In genomic region chr13:73069840-73070530, GRCm38 (mm10) we compare ENCODE assay signal across 12 mouse cellular contexts.
DNase-seq lines count a peak whose midpoint lies in the region; ATAC-seq and TF ChIP-seq lines count a peak whose summit lies in the region.
"Had no signal": no experiment of that assay in that cellular context is flagged by ENCODE, and none has a peak within 500 bp of the region (broad histone marks: within the 10 kb centered on the region; RNA-seq: fewer than 3 reads in every experiment).

No protein-coding gene starts in this region.

- H3K36me3 ChIP-seq in lung, embryonic 15.5 days = no peaks in the 10 kb centered on the region
- H3K36me3 ChIP-seq in embryonic facial prominence, embryonic 11.5 days (replicated peaks; ENCODE audit: control insufficient read depth, insufficient read depth, low read depth, low read length) = no peaks in the 10 kb centered on the region
- H3K36me3 ChIP-seq in hindbrain, postnatal 0 days (ENCODE audit: insufficient read depth, low read length) = no peaks in the 10 kb centered on the region
- H3K36me3 ChIP-seq in neural tube, embryonic 12.5 days = no peaks in the 10 kb centered on the region
- H3K36me3 ChIP-seq: liver, embryonic 15.5 days had no signal

- no peaks in the 10 kb centered on the region; the same call in 1 of the 2 replicates for H3K27me3 ChIP-seq in lung, embryonic 15.5 days
- H3K27me3 ChIP-seq in embryonic facial prominence, embryonic 11.5 days (ENCODE audit: control insufficient read depth, insufficient read depth, low read length) = no peaks in the 10 kb centered on the region
- no peaks in the 10 kb centered on the region for H3K27me3 ChIP-seq in hindbrain, postnatal 0 days (ENCODE audit: insufficient read depth, low read length)
- H3K27me3 ChIP-seq in neural tube, embryonic 12.5 days (replicated peaks) = peaks cover 31% of the 10 kb centered on the region
- H3K27me3 ChIP-seq: liver, embryonic 15.5 days had no signal

- ATAC-seq in lung, embryonic 15.5 days (ENCODE audit: borderline replicate concordance, extremely low read depth, low FRiP score, low TSS enrichment) = no peak
- 0 out of 2 replicates have a peak, but pooled peaks have one; percentile 37 for ATAC-seq in embryonic facial prominence, embryonic 11.5 days (replicated peaks; ENCODE audit: insufficient number of reproducible peaks, low FRiP score, low TSS enrichment, low read depth)
- ATAC-seq in hindbrain, postnatal 0 days = peak; percentile 67
- ATAC-seq in neural tube, embryonic 12.5 days (ENCODE audit: low FRiP score, low read depth) = peak; percentile 74
- no peak for ATAC-seq in megakaryocyte progenitor cell, adult 5-6 weeks (replicated peaks; ENCODE audit: poor library complexity)
- no peak for ATAC-seq in granulocyte monocyte progenitor cell, adult 5-6 weeks (replicated peaks; ENCODE audit: poor library complexity, severe bottlenecking)

- no peak for DNase-seq in lung, postnatal 4 days
- no peak for DNase-seq in embryonic facial prominence, embryonic 11.5 days (ENCODE audit: low spot score)
- DNase-seq in hindbrain, postnatal 0 days (ENCODE audit: low spot score) = peak; percentile 64
- DNase-seq in urinary bladder, postnatal 36 days (ENCODE audit: low spot score in 2 of 2) = no peak
- DNase-seq: gastrocnemius, postnatal 10 days; heart, postnatal 10 days; thymus, postnatal 25 days had no signal

- 10% methylated on average over 13 of the region's 13 CpGs for WGBS in lung, embryonic 15.5 days
- WGBS in embryonic facial prominence, embryonic 11.5 days = 68% methylated on average over 13 of the region's 13 CpGs
- WGBS in hindbrain, postnatal 0 days = 22% methylated on average over 13 of the region's 13 CpGs
- 9% methylated on average over 13 of the region's 13 CpGs for WGBS in neural tube, embryonic 12.5 days

- peak overlapping the region; percentile 33; the same call in 1 of the 2 replicates for H3K27ac ChIP-seq in lung, embryonic 15.5 days
- no peak overlapping the region for H3K27ac ChIP-seq in embryonic facial prominence, embryonic 11.5 days (replicated peaks; ENCODE audit: low read depth, low read length)
- 0 out of 2 replicates have a peak overlapping the region, but pooled peaks have one; percentile 37 for H3K27ac ChIP-seq in hindbrain, postnatal 0 days
- H3K27ac ChIP-seq in neural tube, embryonic 12.5 days = no peak overlapping the region
- H3K27ac ChIP-seq: liver, embryonic 15.5 days had no signal

- no peak for TF ChIP-seq CTCF in hindbrain, postnatal 0 days (IDR thresholded peaks at IDR 0.05; ENCODE audit: low read depth)

- no peak overlapping the region for H3K4me3 ChIP-seq in lung, embryonic 15.5 days
- H3K4me3 ChIP-seq in embryonic facial prominence, embryonic 11.5 days (ENCODE audit: low read depth, low read length) = no peak overlapping the region
- no peak overlapping the region for H3K4me3 ChIP-seq in hindbrain, postnatal 0 days (ENCODE audit: low read length)
- no peak overlapping the region for H3K4me3 ChIP-seq in neural tube, embryonic 12.5 days
- H3K4me3 ChIP-seq: liver, embryonic 15.5 days had no signal

- no peak overlapping the region for H3K4me2 ChIP-seq in lung, embryonic 15.5 days
- H3K4me2 ChIP-seq in embryonic facial prominence, embryonic 11.5 days (ENCODE audit: low read depth, low read length) = no peak overlapping the region
- no peak overlapping the region for H3K4me2 ChIP-seq in hindbrain, postnatal 0 days (ENCODE audit: low read depth, low read length)
- peak overlapping the region; percentile 38 for H3K4me2 ChIP-seq in neural tube, embryonic 12.5 days (replicated peaks)
- H3K4me2 ChIP-seq: liver, embryonic 15.5 days had no signal

- peaks cover 22% of the 10 kb centered on the region; the same call in 1 of the 2 replicates for H3K4me1 ChIP-seq in lung, embryonic 15.5 days
- H3K4me1 ChIP-seq in embryonic facial prominence, embryonic 11.5 days (ENCODE audit: control insufficient read depth, insufficient read depth, low read length) = no peaks in the 10 kb centered on the region
- H3K4me1 ChIP-seq in hindbrain, postnatal 0 days (ENCODE audit: insufficient read depth, low read length) = peaks cover 9% of the 10 kb centered on the region; the same call in 1 of the 2 replicates
- H3K4me1 ChIP-seq in neural tube, embryonic 12.5 days = peaks cover 23% of the 10 kb centered on the region
- H3K4me1 ChIP-seq: liver, embryonic 15.5 days had no signal

- H3K9me3 ChIP-seq in lung, embryonic 15.5 days = no peaks in the 10 kb centered on the region
- H3K9me3 ChIP-seq in embryonic facial prominence, embryonic 11.5 days (replicated peaks; ENCODE audit: control insufficient read depth, low read length) = no peaks in the 10 kb centered on the region
- no peaks in the 10 kb centered on the region for H3K9me3 ChIP-seq in hindbrain, postnatal 0 days (ENCODE audit: low read length)
- H3K9me3 ChIP-seq in neural tube, embryonic 12.5 days = no peaks in the 10 kb centered on the region
- H3K9me3 ChIP-seq: liver, embryonic 15.5 days had no signal

- no peak overlapping the region for H3K9ac ChIP-seq in lung, embryonic 15.5 days
- no peak overlapping the region for H3K9ac ChIP-seq in embryonic facial prominence, embryonic 11.5 days (replicated peaks; ENCODE audit: low read length)
- H3K9ac ChIP-seq in hindbrain, postnatal 0 days (replicated peaks; ENCODE audit: low read length) = no peak overlapping the region
- no peak overlapping the region for H3K9ac ChIP-seq in neural tube, embryonic 12.5 days
- H3K9ac ChIP-seq: liver, embryonic 15.5 days had no signal

Comparison
In these comparisons a context has a peak if more than half of its experiments do, and no peak if none do; other contexts are left out.
1. ATAC-seq: peak in embryonic facial prominence, embryonic 11.5 days (single experiment), hindbrain, postnatal 0 days (single experiment) and neural tube, embryonic 12.5 days (single experiment); none in lung, embryonic 15.5 days (single experiment), megakaryocyte progenitor cell, adult 5-6 weeks (single experiment) and granulocyte monocyte progenitor cell, adult 5-6 weeks (single experiment).
2. H3K27ac ChIP-seq: peak in lung, embryonic 15.5 days (single experiment) and hindbrain, postnatal 0 days (single experiment); none in embryonic facial prominence, embryonic 11.5 days (single experiment) and neural tube, embryonic 12.5 days (single experiment).